In genomic region chr11:97547957-97548706, GRCm38 (mm10) we compare ENCODE assay signal across 19 mouse cellular contexts. TPM values are rescaled to one million over a fixed set of nuclear protein-coding genes. Genes with fewer than 3 reads are reported as not detected.
DNase-seq lines count a peak whose midpoint lies in the region; ATAC-seq and TF ChIP-seq lines count a peak whose summit lies in the region.
"Had no signal": no experiment of that assay in that cellular context is flagged by ENCODE, and none has a peak within 500 bp of the region (broad histone marks: within the 10 kb centered on the region; RNA-seq: fewer than 3 reads in every experiment).

No protein-coding gene starts in this region.

- DNase-seq in cerebellum, adult 11-12 months = peak; percentile 74
- DNase-seq in cerebellum, adult 11 months = no peak
- DNase-seq in brain, adult 2 months (ENCODE audit: low read depth, low spot score) = peak; percentile 83
- no peak for DNase-seq in urinary bladder, adult 2 months (ENCODE audit: low spot score)
- no peak for DNase-seq in kidney, postnatal 10 days
- DNase-seq: gastrocnemius, postnatal 36 days; heart, postnatal 36 days; kidney, adult 11 months; kidney, postnatal 14 days; lung, embryonic 14.5 days; thymus, adult 18-20 months had no signal

- TF ChIP-seq CTCF in intestine, postnatal 0 days (IDR thresholded peaks at IDR 0.05; ENCODE audit: low read depth) = peak; percentile 21; the same call in 1 of the 2 replicates
- TF ChIP-seq CTCF in cortical plate, adult 2 months (IDR thresholded peaks at IDR 0.05; ENCODE audit: extremely low read depth, insufficient read depth, low read length) = no peak

- no peak for TF ChIP-seq POLR2A in cortical plate, adult 2 months (IDR thresholded peaks at IDR 0.05; ENCODE audit: extremely low read depth, insufficient read depth, low read length)

- no peak overlapping the region for H3K27ac ChIP-seq in intestine, postnatal 0 days (ENCODE audit: low read depth, low read length)
- no peak overlapping the region for H3K27ac ChIP-seq in intestine, embryonic 15.5 days
- H3K27ac ChIP-seq in cortical plate, adult 2 months (ENCODE audit: insufficient read depth, low read length) = 0 out of 2 replicates have a peak overlapping the region, but pooled peaks have one; percentile 16
- H3K27ac ChIP-seq: macrophage; neural tube, embryonic 13.5 days had no signal

- H3K4me1 ChIP-seq in intestine, postnatal 0 days (replicated peaks; ENCODE audit: control insufficient read depth, insufficient read depth, low read length) = no peaks in the 10 kb centered on the region
- H3K4me1 ChIP-seq in intestine, embryonic 15.5 days (replicated peaks) = peaks cover 13% of the 10 kb centered on the region
- peaks cover 19% of the 10 kb centered on the region for H3K4me1 ChIP-seq in cortical plate, adult 2 months (ENCODE audit: control insufficient read depth, insufficient read depth, low read length)

- H3K4me3 ChIP-seq in intestine, postnatal 0 days (ENCODE audit: low read depth, low read length) = no peak overlapping the region
- H3K4me3 ChIP-seq in intestine, embryonic 15.5 days (replicated peaks) = no peak overlapping the region
- H3K4me3 ChIP-seq in cortical plate, adult 2 months (ENCODE audit: insufficient read depth, low read length) = no peak overlapping the region; the same call in 1 of the 2 replicates

- H3K9ac ChIP-seq in intestine, postnatal 0 days (ENCODE audit: low read depth, low read length) = no peak overlapping the region
- H3K9ac ChIP-seq in intestine, embryonic 15.5 days = no peak overlapping the region
- H3K9ac ChIP-seq: heart, embryonic 12.5 days; lung, embryonic 14.5 days had no signal

- peaks cover 81% of the 10 kb centered on the region for H3K27me3 ChIP-seq in intestine, postnatal 0 days (replicated peaks; ENCODE audit: control insufficient read depth, insufficient read depth, low read length)
- peaks cover 97% of the 10 kb centered on the region for H3K27me3 ChIP-seq in intestine, embryonic 15.5 days (replicated peaks)

- no peak for ATAC-seq in intestine, postnatal 0 days
- no peak for ATAC-seq in intestine, embryonic 15.5 days
- ATAC-seq: Patski had no signal

- H3K36me3 ChIP-seq in intestine, postnatal 0 days (ENCODE audit: control insufficient read depth, insufficient read depth) = no peaks in the 10 kb centered on the region
- no peaks in the 10 kb centered on the region for H3K36me3 ChIP-seq in intestine, embryonic 15.5 days
- H3K36me3 ChIP-seq: heart, embryonic 12.5 days; neural tube, embryonic 13.5 days had no signal

- no peaks in the 10 kb centered on the region for H3K9me3 ChIP-seq in intestine, postnatal 0 days (ENCODE audit: control insufficient read depth)
- H3K9me3 ChIP-seq in intestine, embryonic 15.5 days = no peaks in the 10 kb centered on the region
- H3K9me3 ChIP-seq: heart, embryonic 12.5 days; neural tube, embryonic 13.5 days had no signal

- WGBS in intestine, postnatal 0 days = 63% methylated on average over 12 of the region's 12 CpGs
- WGBS in intestine, embryonic 15.5 days = 64% methylated on average over 12 of the region's 12 CpGs

- H3K4me2 ChIP-seq in intestine, postnatal 0 days (replicated peaks; ENCODE audit: low read depth) = no peak overlapping the region
- H3K4me2 ChIP-seq in intestine, embryonic 15.5 days (replicated peaks) = no peak overlapping the region

RNA-seq across cellular contexts. Expression of gene Srcin1, which starts 27.9 kb away (rescaled TPM):
- polyA plus RNA-seq in intestine, postnatal 0 days (2015; fragmentation: Nextera tagmentation; extraction: Ambion mirVana) = 0.18 and 0.24 TPM in 2 replicates
- polyA plus RNA-seq in intestine, embryonic 15.5 days (2015; fragmentation: Nextera tagmentation; extraction: Ambion mirVana) = 0.24 and 0.25 TPM in 2 replicates
- 141 and 146 TPM in 2 replicates for polyA plus RNA-seq in cortical plate, adult 2 months (2012; rRNA removed)
- polyA plus RNA-seq in urinary bladder, adult 2 months (2012; rRNA removed) = 1.4 and 1.6 TPM in 2 replicates
- polyA plus RNA-seq: heart, embryonic 12.5 days had no signal

RNA-seq across cellular contexts. Expression of gene 4933428G20Rik, which starts 48.0 kb away (rescaled TPM):
- 0.10 and 0.21 TPM in 2 replicates for polyA plus RNA-seq in intestine, postnatal 0 days (2015; fragmentation: Nextera tagmentation; extraction: Ambion mirVana)
- 0.47 and 0.55 TPM in 2 replicates for polyA plus RNA-seq in intestine, embryonic 15.5 days (2015; fragmentation: Nextera tagmentation; extraction: Ambion mirVana)
- 0.06 TPM in 1 of 2 replicates, not detected in the other for polyA plus RNA-seq in cortical plate, adult 2 months (2012; rRNA removed)
- not detected in 2 replicates for polyA plus RNA-seq in urinary bladder, adult 2 months (2012; rRNA removed)
- polyA plus RNA-seq: embryonic facial prominence, embryonic 11.5 days; macrophage had no signal

Comparison
In these comparisons a context has a peak if more than half of its experiments do, and no peak if none do; other contexts are left out.
1. DNase-seq: peak in cerebellum, adult 11-12 months (single experiment) and brain, adult 2 months (single experiment); none in cerebellum, adult 11 months (single experiment), urinary bladder, adult 2 months (single experiment) and kidney, postnatal 10 days (single experiment).
2. RNA of gene Srcin1, which starts 27.9 kb away (polyA plus RNA-seq): 141 to 146 TPM in cortical plate, adult 2 months; 1.4 to 1.6 TPM in urinary bladder, adult 2 months, 0.24 to 0.25 TPM in intestine, embryonic 15.5 days and 0.18 to 0.24 TPM in intestine, postnatal 0 days; every median in the first group is over 10 times any median in the second.